Mouse (Mus musculus): ENCODE results near the gene D630003M21Rik. TPM values are rescaled to one million over a fixed set of nuclear protein-coding genes. Genes with fewer than 3 reads are reported as not detected.

D630003M21Rik gene
- polyA plus RNA-seq, 1 experiment from 2014 or later = 2.9 TPM

DNA sequence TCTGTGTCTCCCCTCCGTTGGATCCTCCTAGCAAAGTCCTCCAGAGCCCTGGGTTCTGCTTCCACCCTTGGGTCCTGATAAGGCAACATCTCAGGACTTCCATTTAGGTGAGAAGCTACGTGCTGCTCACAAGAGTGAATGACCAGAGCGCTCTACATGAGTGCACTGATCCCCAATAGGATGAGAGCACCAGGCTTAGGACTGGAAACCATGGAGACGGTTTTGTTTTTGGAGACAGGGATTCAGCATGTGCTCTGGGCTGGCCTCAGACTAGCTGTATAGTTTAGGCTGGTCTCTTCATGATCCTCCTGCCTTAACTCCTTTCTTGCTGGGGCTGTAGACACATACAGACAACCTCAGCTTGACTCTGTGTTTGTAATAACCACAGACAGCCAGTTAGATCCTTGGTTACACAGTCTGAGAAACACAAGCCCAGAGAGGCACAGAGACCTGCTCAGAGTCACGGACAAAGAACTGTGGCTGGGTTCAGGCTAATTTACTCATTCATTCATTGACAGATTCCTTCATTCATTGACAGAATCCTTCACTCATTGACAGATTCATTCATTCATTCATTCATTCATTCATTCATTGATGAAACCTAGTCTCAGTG, 12.2 kb upstream of the D630003M21Rik start:
- 61% methylated on average over 5 of the region's 5 CpGs for WGBS

DNA sequence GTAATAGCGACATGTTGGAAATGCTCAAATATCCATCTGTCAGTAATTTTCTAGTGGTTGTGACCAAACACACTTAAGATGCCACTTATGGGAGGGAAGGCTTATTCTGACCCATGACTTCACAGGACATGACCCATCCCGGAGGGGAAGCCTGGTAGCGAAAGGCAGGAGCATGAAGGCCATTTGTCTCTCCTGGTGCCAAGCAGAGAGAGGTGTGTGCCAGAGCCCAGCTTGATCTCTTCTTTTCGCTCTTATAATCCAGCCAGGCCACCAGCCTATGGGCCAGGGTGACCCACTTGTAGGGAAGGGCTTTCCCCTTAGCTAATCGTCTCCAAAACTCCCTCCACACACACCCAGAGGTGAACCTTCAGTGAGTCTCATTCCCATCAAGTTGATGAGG, 9.1 kb upstream of the D630003M21Rik start:
- Histone ChIP-seq H3K4me3 (ENCODE audit: low read length) (no peak overlapping the region), H3K9me3 (ENCODE audit: control insufficient read depth, low read length) (no peaks in the 10 kb centered on the region), H3K36me3 (ENCODE audit: control insufficient read depth, insufficient read depth, low read length) (no peaks in the 10 kb centered on the region), H3K4me1 (ENCODE audit: control insufficient read depth, insufficient read depth, low read length) (no peaks in the 10 kb centered on the region; the same call in 1 of the 2 replicates), H3K9ac (ENCODE audit: low read depth, low read length) (no peak overlapping the region), H3K27ac (ENCODE audit: low read length) (no peak overlapping the region), H3K4me2 (ENCODE audit: low read depth, low read length) (no peak overlapping the region), H3K27me3 (replicated peaks; ENCODE audit: control insufficient read depth, insufficient read depth, low read length) (no peaks in the 10 kb centered on the region)
- ATAC-seq = no peak
- WGBS = 90% methylated on average over 5 of the region's 5 CpGs

More for the DNA sequence above, 12.2 kb upstream of the D630003M21Rik start:
- Histone ChIP-seq H3K9ac (ENCODE audit: low read depth, low read length) (no peak overlapping the region), H3K27ac (ENCODE audit: low read length) (no peak overlapping the region), H3K9me3 (ENCODE audit: control insufficient read depth, low read length) (no peaks in the 10 kb centered on the region), H3K36me3 (ENCODE audit: control insufficient read depth, insufficient read depth, low read length) (no peaks in the 10 kb centered on the region), H3K27me3 (replicated peaks; ENCODE audit: control insufficient read depth, insufficient read depth, low read length) (no peaks in the 10 kb centered on the region), H3K4me3 (ENCODE audit: low read length) (no peak overlapping the region), H3K4me1 (ENCODE audit: control insufficient read depth, insufficient read depth, low read length) (no peaks in the 10 kb centered on the region; the same call in 1 of the 2 replicates), H3K4me2 (ENCODE audit: low read depth, low read length) (no peak overlapping the region)
- ATAC-seq = no peak

DNA sequence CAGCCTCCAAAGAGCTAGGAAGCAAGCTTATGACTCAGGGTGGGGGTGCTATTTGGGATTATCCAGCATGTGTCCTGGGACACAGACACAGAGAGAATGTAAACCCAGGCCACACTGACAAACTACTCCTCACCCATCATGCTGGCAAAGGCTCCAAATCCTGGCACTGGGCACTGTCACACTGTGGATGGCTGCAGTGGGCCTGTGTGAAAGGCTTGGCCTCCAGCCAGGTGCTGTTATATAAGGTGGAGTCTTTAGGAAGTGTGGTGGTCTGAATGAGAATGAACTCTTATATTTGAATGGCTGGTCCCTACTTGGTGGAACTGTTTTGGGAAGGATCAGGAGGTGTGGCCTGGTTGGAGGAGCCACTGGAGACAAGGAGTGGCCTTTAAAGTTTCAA, 7.7 kb upstream of the D630003M21Rik start:
- Histone ChIP-seq H3K27me3 (replicated peaks; ENCODE audit: control insufficient read depth, insufficient read depth, low read length) (no peaks in the 10 kb centered on the region), H3K4me2 (ENCODE audit: low read depth, low read length) (no peak overlapping the region), H3K4me1 (ENCODE audit: control insufficient read depth, insufficient read depth, low read length) (no peaks in the 10 kb centered on the region; the same call in 1 of the 2 replicates), H3K9me3 (ENCODE audit: control insufficient read depth, low read length) (no peaks in the 10 kb centered on the region), H3K9ac (ENCODE audit: low read depth, low read length) (no peak overlapping the region), H3K4me3 (ENCODE audit: low read length) (no peak overlapping the region), H3K36me3 (ENCODE audit: control insufficient read depth, insufficient read depth, low read length) (no peaks in the 10 kb centered on the region), H3K27ac (ENCODE audit: low read length) (no peak overlapping the region)
- ATAC-seq = no peak

DNA sequence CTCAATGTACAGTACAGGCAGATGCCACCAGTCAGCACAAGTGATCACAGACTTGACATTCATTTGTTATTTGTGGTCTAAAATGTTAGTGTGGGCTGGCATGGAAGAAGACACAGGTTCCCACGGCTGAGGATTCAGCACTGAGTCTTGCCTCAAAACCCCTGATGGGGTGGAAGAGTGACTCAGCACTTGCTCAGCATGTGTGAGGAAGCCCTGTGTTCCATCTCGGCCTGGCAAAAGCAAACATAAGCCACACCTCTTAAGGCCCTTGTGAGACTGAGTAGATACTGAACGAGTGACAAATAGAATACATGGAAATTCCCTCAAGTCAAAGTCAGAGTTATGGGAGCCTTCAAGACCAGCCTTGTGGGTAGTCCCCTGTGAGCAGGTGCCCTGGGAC, 4.1 kb upstream of the D630003M21Rik start:
- Histone ChIP-seq H3K9ac (ENCODE audit: low read depth, low read length) (no peak overlapping the region), H3K9me3 (ENCODE audit: control insufficient read depth, low read length) (no peaks in the 10 kb centered on the region), H3K4me2 (ENCODE audit: low read depth, low read length) (no peak overlapping the region), H3K27ac (ENCODE audit: low read length) (no peak overlapping the region), H3K27me3 (replicated peaks; ENCODE audit: control insufficient read depth, insufficient read depth, low read length) (no peaks in the 10 kb centered on the region; the same call in 1 of the 2 replicates), H3K4me1 (ENCODE audit: control insufficient read depth, insufficient read depth, low read length) (peaks cover 10% of the 10 kb centered on the region), H3K36me3 (ENCODE audit: control insufficient read depth, insufficient read depth, low read length) (no peaks in the 10 kb centered on the region), H3K4me3 (ENCODE audit: low read length) (no peak overlapping the region)
- no peak for ATAC-seq
- 63% methylated on average over 3 of the region's 3 CpGs for WGBS

DNA sequence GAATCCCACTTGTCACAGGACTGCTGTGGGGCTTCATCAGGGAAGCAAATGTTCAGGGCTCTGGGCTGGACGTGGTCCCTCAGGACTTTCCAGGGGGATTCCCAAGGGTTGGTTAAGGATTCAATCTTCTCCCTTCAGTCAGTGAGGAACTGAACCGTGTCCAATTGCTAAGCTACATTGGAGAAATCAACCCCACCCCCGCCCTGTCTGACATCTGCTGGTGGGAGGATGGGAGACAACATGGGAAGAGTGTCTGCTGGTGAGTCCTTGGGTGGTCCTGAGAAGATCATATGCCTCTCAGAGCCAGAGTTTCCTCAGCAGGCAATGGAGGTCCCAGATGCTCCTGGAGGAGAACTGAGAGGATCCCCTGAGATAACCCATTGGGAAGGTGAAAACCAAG, 3.4 kb upstream of the D630003M21Rik start:
- no peaks in the 10 kb centered on the region; the same call in 1 of the 2 replicates for H3K27me3 ChIP-seq (replicated peaks; ENCODE audit: control insufficient read depth, insufficient read depth, low read length)
- H3K4me3 ChIP-seq (ENCODE audit: low read length) = no peak overlapping the region
- no peak overlapping the region for H3K9ac ChIP-seq (ENCODE audit: low read depth, low read length)
- no peak overlapping the region for H3K4me2 ChIP-seq (ENCODE audit: low read depth, low read length)
- no peak for ATAC-seq
- H3K27ac ChIP-seq (ENCODE audit: low read length) = no peak overlapping the region
- H3K9me3 ChIP-seq (ENCODE audit: control insufficient read depth, low read length) = no peaks in the 10 kb centered on the region
- H3K36me3 ChIP-seq (ENCODE audit: control insufficient read depth, insufficient read depth, low read length) = no peaks in the 10 kb centered on the region
- WGBS = 61% methylated on average over 3 of the region's 3 CpGs
- peaks cover 10% of the 10 kb centered on the region for H3K4me1 ChIP-seq (ENCODE audit: control insufficient read depth, insufficient read depth, low read length)

DNA sequence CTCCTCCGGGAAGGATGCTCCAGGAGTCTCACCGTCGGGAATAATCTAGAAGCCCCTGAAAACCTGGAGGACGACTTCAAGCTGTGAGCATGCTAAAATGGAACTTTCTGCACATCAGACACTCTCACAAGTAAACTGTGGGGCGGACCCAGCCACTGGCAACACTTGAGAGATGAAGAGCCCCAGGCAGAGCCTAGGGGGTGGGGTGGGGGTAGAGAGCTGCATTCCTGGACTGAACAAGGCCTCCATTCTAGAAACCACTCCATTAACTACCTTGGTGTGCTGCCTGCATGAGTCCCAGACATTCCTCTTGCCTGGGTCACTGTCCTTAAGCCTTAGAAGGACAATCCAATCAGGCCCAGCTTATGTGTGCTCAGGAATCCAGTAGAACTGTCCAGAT, 2.0 kb upstream of the D630003M21Rik start:
- H3K4me1 ChIP-seq (ENCODE audit: control insufficient read depth, insufficient read depth, low read length) = peaks cover 10% of the 10 kb centered on the region
- no peak overlapping the region for H3K4me3 ChIP-seq (ENCODE audit: low read length)
- H3K4me2 ChIP-seq (ENCODE audit: low read depth, low read length) = no peak overlapping the region
- H3K9ac ChIP-seq (ENCODE audit: low read depth, low read length) = no peak overlapping the region
- 50% methylated on average over 5 of the region's 5 CpGs for WGBS
- no peaks in the 10 kb centered on the region for H3K36me3 ChIP-seq (ENCODE audit: control insufficient read depth, insufficient read depth, low read length)
- H3K27ac ChIP-seq (ENCODE audit: low read length) = 0 out of 2 replicates have a peak overlapping the region, but pooled peaks have one; percentile 25
- no peak for ATAC-seq
- H3K9me3 ChIP-seq (ENCODE audit: control insufficient read depth, low read length) = no peaks in the 10 kb centered on the region
- H3K27me3 ChIP-seq (replicated peaks; ENCODE audit: control insufficient read depth, insufficient read depth, low read length) = no peaks in the 10 kb centered on the region; the same call in 1 of the 2 replicates

DNA sequence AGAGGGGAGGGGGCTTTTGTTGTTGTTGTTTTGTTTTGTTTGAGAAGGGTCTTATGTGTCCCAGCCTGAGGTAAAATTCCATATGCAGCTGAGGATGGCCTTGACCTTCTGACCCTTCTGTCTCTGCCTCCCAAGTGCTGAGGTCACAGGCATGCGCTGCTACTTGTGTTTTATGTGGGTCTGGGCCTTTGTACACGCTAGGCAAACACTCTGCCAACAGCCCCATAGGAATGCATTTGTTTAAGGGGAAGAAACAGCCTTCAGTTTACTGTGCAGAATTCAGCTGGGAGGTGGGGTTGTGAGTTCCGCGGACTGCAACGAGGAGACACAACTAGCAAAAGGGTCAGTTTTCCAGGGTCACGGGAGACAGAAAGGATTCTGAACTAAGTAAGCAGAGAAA, 1.6 kb upstream of the D630003M21Rik start:
- Histone ChIP-seq H3K4me2 (ENCODE audit: low read depth, low read length) (no peak overlapping the region), H3K27ac (ENCODE audit: low read length) (no peak overlapping the region), H3K9ac (ENCODE audit: low read depth, low read length) (no peak overlapping the region), H3K9me3 (ENCODE audit: control insufficient read depth, low read length) (no peaks in the 10 kb centered on the region), H3K27me3 (replicated peaks; ENCODE audit: control insufficient read depth, insufficient read depth, low read length) (no peaks in the 10 kb centered on the region; the same call in 1 of the 2 replicates), H3K36me3 (ENCODE audit: control insufficient read depth, insufficient read depth, low read length) (no peaks in the 10 kb centered on the region), H3K4me1 (ENCODE audit: control insufficient read depth, insufficient read depth, low read length) (peaks cover 10% of the 10 kb centered on the region), H3K4me3 (ENCODE audit: low read length) (no peak overlapping the region)
- ATAC-seq = no peak
- 45% methylated on average over 6 of the region's 6 CpGs for WGBS

DNA sequence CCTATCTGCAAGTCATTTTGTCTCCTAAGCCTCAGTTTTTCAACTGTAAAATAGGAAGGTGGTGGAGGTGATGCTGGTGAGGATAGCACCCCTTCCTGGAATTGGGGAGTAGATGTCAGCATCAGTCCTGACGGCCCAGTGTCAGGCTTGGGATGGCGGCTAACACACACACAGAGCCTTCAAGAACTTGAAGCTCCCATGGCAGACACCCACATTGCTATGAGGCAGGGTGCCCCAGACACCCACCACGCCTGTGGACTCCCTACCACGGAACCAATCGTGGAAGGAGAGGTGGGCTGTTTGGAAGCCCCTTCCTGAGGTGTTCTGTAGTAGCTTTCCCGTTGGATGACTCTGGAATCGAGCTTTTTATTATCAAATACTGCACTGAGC, 476 bp upstream of the D630003M21Rik start:
- H3K27ac ChIP-seq (ENCODE audit: low read length) = no peak overlapping the region
- no peak for ATAC-seq

DNA sequence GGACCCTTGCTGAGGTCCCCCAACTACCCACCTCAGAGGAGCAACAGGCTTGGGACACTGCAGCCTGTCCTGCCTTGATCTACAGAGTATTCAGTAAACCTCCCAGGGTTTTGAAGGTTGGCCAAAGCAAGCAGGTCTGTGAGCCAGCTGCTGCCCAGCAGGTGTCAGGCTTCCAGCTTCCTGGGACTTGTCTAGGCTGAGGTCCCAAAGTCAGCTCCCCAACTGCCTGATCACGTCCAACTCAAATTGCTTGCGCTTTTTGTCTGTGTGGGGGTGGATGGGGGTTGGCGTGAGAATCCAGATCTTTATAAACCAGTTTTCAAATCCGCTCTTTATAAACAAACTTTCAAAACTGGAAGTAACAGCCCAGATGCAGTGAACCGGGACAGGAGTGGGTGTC, 3.7 kb downstream of the D630003M21Rik start:
- H3K27me3 ChIP-seq (replicated peaks; ENCODE audit: control insufficient read depth, insufficient read depth, low read length) = no peaks in the 10 kb centered on the region; the same call in 1 of the 2 replicates
- H3K36me3 ChIP-seq (ENCODE audit: control insufficient read depth, insufficient read depth, low read length) = no peaks in the 10 kb centered on the region
- H3K9ac ChIP-seq (ENCODE audit: low read depth, low read length) = no peak overlapping the region
- no peak overlapping the region for H3K4me2 ChIP-seq (ENCODE audit: low read depth, low read length)
- no peak overlapping the region for H3K27ac ChIP-seq (ENCODE audit: low read length)
- ATAC-seq = no peak
- no peaks in the 10 kb centered on the region for H3K9me3 ChIP-seq (ENCODE audit: control insufficient read depth, low read length)
- H3K4me1 ChIP-seq (ENCODE audit: control insufficient read depth, insufficient read depth, low read length) = peaks cover 19% of the 10 kb centered on the region
- H3K4me3 ChIP-seq (ENCODE audit: low read length) = no peak overlapping the region
- WGBS = 62% methylated on average over 5 of the region's 5 CpGs

More for the DNA sequence above, 476 bp upstream of the D630003M21Rik start:
- H3K9me3 ChIP-seq (ENCODE audit: control insufficient read depth, low read length) = no peaks in the 10 kb centered on the region
- H3K9ac ChIP-seq (ENCODE audit: low read depth, low read length) = peak overlapping the region; percentile 53
- peaks cover 13% of the 10 kb centered on the region for H3K4me1 ChIP-seq (ENCODE audit: control insufficient read depth, insufficient read depth, low read length)
- peak overlapping the region; percentile 52 for H3K4me3 ChIP-seq (ENCODE audit: low read length)
- no peaks in the 10 kb centered on the region; the same call in 1 of the 2 replicates for H3K27me3 ChIP-seq (replicated peaks; ENCODE audit: control insufficient read depth, insufficient read depth, low read length)
- WGBS = 32% methylated on average over 7 of the region's 7 CpGs
- H3K36me3 ChIP-seq (ENCODE audit: control insufficient read depth, insufficient read depth, low read length) = no peaks in the 10 kb centered on the region
- H3K4me2 ChIP-seq (ENCODE audit: low read depth, low read length) = peak overlapping the region; percentile 95

DNA sequence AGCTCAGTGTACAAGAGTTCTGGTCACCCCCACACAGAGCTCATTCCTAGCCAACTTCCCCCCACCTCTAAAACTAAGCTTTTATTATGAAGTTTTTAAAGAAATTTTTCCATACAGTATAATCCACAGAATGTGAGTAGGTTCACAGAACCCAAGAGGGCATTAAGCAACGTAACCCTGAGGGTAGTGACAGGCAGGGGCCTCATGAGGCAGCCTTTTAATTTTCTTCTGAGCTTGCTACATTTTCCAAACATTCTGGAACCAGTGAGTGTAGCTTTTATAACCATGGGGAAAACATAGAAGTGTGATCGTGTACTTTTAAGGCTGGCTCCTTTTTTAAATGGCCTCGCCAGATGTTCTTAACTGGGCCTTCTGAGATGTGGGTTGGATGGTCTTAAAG, 5.5 kb downstream of the D630003M21Rik start:
- 58% methylated on average over 3 of the region's 3 CpGs for WGBS
- no peak overlapping the region for H3K27ac ChIP-seq (ENCODE audit: low read length)
- no peaks in the 10 kb centered on the region for H3K9me3 ChIP-seq (ENCODE audit: control insufficient read depth, low read length)
- no peak overlapping the region for H3K4me2 ChIP-seq (ENCODE audit: low read depth, low read length)
- H3K27me3 ChIP-seq (replicated peaks; ENCODE audit: control insufficient read depth, insufficient read depth, low read length) = no peaks in the 10 kb centered on the region
- H3K4me3 ChIP-seq (ENCODE audit: low read length) = no peak overlapping the region
- peak overlapping the region; percentile 24; the same call in 1 of the 2 replicates for H3K9ac ChIP-seq (ENCODE audit: low read depth, low read length)
- ATAC-seq = no peak
- H3K36me3 ChIP-seq (ENCODE audit: control insufficient read depth, insufficient read depth, low read length) = no peaks in the 10 kb centered on the region
- peaks cover 9% of the 10 kb centered on the region; the same call in 1 of the 2 replicates for H3K4me1 ChIP-seq (ENCODE audit: control insufficient read depth, insufficient read depth, low read length)
